Mouse (Mus musculus) heart, adult 2 months (tissue): ENCODE measurements around the gene Pofut2.

Experiments
- CTCF ChIP-seq: fragments of 200-600 bp; IDR thresholded peaks from 2 replicates; pipeline ENCODE4 v1.8.1; 2022; ENCODE audit warnings: antibody characterized with exemption, mild to moderate bottlenecking, moderate library complexity
- EP300 ChIP-seq: fragments of 200-500 bp; IDR thresholded peaks from 2 replicates; pipeline ENCODE4 v1.6.1; 2011; ENCODE audit warnings: low read depth, low read length, control low read depth; ENCODE audit not compliant: insufficient read depth
- POLR2A ChIP-seq: fragments of 200-500 bp; IDR thresholded peaks from 2 replicates; pipeline ENCODE4 v1.6.1; 2011; ENCODE audit warnings: mild to moderate bottlenecking, low read depth, low read length, control low read depth; ENCODE audit not compliant: insufficient read depth

DNA sequence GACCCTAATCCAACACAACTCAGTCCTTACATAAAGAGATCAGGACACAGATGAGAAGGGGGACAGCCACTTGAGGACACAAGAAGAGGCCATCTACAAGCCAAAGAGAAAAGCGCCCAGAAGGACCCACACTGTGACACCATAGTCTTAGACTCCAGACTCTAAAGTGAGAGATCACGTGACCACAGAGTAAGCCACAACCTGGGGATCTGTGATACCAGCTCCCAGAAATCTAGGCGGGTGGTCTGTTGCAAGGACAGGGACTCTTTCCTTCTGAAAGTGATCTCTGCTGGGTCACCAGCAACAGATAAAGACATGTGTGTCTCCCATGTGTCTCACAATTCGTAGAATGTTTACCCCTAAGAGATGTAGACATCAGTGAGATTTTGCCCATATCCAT, 34.6 kb upstream of the Pofut2 start:
- TF ChIP-seq CTCF = no peak
- TF ChIP-seq POLR2A = no peak
- no peak for TF ChIP-seq EP300
